Mouse (Mus musculus) CH12.LX (cell line): ENCODE data around the gene Stx11. TPM values are rescaled to one million over a fixed set of nuclear protein-coding genes. Genes with fewer than 3 reads are reported as not detected.

Source experiments
- DNase-seq: peaks from one replicate; pipeline ENCODE4 v3.0.0-alpha.2; 2013; ENCODE audit errors: extremely low read depth
- H3K27ac ChIP-seq: 2 replicates; pipeline ENCODE4 v1.5.1; 2012; ENCODE audit warnings: low read depth, mild to moderate bottlenecking, control low read depth, moderate library complexity; ENCODE audit not compliant: insufficient read depth
- H3K27me3 ChIP-seq: replicated peaks from 2 replicates; pipeline ENCODE3; 2012; ENCODE audit warnings: inconsistent platforms
- H3K36me3 ChIP-seq, 2 experiments: replicated peaks in 1 of 2; 2 replicates each; pipeline versions ENCODE3 to v1.6.1; 2012; ENCODE audit warnings: inconsistent platforms in 1 of 2, low read length in 1 of 2, mild to moderate bottlenecking in 1 of 2, mixed read lengths in 1 of 2, moderate library complexity in 1 of 2; ENCODE audit not compliant: control insufficient read depth in 1 of 2, insufficient read depth in 1 of 2
- H3K4me1 ChIP-seq, 2 experiments: 2 replicates each; pipeline ENCODE4 v1.6.1; 2012; ENCODE audit warnings: inconsistent platforms in 1 of 2, moderate library complexity in 1 of 2; ENCODE audit not compliant: insufficient read depth in 2 of 2, control insufficient read depth in 1 of 2
- H3K4me2 ChIP-seq: 2 replicates; pipeline ENCODE4 v1.6.1; 2012; ENCODE audit warnings: low read depth, mild to moderate bottlenecking, control low read depth; ENCODE audit not compliant: poor library complexity, insufficient read depth, severe bottlenecking
- H3K4me3 ChIP-seq, 3 experiments: fragments of 150-350 bp in 1 of 3; sonication (generic) in 1 of 3; replicated peaks in 1 of 3; 2 replicates each; pipeline versions ENCODE3 to v1.5.1; 2011 to 2012; ENCODE audit warnings: low read depth in 2 of 3, low read length in 2 of 3, mild to moderate bottlenecking in 2 of 3, moderate library complexity in 2 of 3, control low read depth in 1 of 3, improper control_type of control experiment in 1 of 3, inconsistent platforms in 1 of 3, mixed read lengths in 1 of 3; ENCODE audit not compliant: poor library complexity in 1 of 3
- H3K79me2 ChIP-seq: replicated peaks from 2 replicates; pipeline ENCODE4 v1.6.1; 2012; ENCODE audit warnings: mild to moderate bottlenecking, moderate library complexity; ENCODE audit not compliant: control insufficient read depth, poor library complexity, insufficient read depth, severe bottlenecking; ENCODE audit errors: extremely low read depth
- H3K9ac ChIP-seq: 2 replicates; pipeline ENCODE4 v1.6.1; 2012; ENCODE audit warnings: low read depth, mild to moderate bottlenecking, control low read depth, moderate library complexity; ENCODE audit not compliant: insufficient read depth
- H3K9me3 ChIP-seq: replicated peaks from 2 replicates; pipeline ENCODE3; 2012; ENCODE audit warnings: low read length, inconsistent platforms, mixed read lengths
- BHLHE40 ChIP-seq: IDR thresholded peaks from 2 replicates; pipeline ENCODE4 v1.6.1; 2011; ENCODE audit warnings: mild to moderate bottlenecking, low read depth, low read length, improper control_type of control experiment
- CHD2 ChIP-seq: IDR thresholded peaks from 2 replicates; pipeline ENCODE4 v1.6.1; 2011; ENCODE audit warnings: low read length, improper control_type of control experiment
- CTCF ChIP-seq, 2 experiments: IDR thresholded peaks in 1 of 2; conservative IDR thresholded peaks in 1 of 2; 2 replicates each; pipeline ENCODE4 v1.5.1; 2011 to 2012; ENCODE audit warnings: low read depth in 2 of 2, low read length in 2 of 2, improper control_type of control experiment in 1 of 2, inconsistent platforms in 1 of 2, mild to moderate bottlenecking in 1 of 2, moderate library complexity in 1 of 2
- ELF1 ChIP-seq: IDR thresholded peaks from 2 replicates; pipeline ENCODE4 v1.6.1; 2014; ENCODE audit warnings: low read depth, mild to moderate bottlenecking, inconsistent platforms, low read length, improper control_type of control experiment
- EP300 ChIP-seq: IDR thresholded peaks from 2 replicates; pipeline ENCODE4 v1.6.1; 2011; ENCODE audit warnings: low read length, improper control_type of control experiment
- ETS1 ChIP-seq: conservative IDR thresholded peaks from 2 replicates; pipeline ENCODE4 v1.6.1; 2012; ENCODE audit warnings: low read depth, mild to moderate bottlenecking, inconsistent platforms, low read length, improper control_type of control experiment, moderate library complexity
- GABPA ChIP-seq: IDR thresholded peaks from 2 replicates; pipeline ENCODE4 v1.6.1; 2012; ENCODE audit warnings: low read depth, low read length, improper control_type of control experiment, inconsistent platforms; ENCODE audit not compliant: insufficient replicate concordance
- MAFK ChIP-seq: IDR thresholded peaks from 2 replicates; pipeline ENCODE4 v1.6.1; 2011; ENCODE audit warnings: low read length, improper control_type of control experiment; ENCODE audit not compliant: insufficient replicate concordance
- MEF2A ChIP-seq: IDR thresholded peaks from 2 replicates; pipeline ENCODE4 v1.6.1; 2014; ENCODE audit warnings: low read depth, mild to moderate bottlenecking, inconsistent platforms, low read length, improper control_type of control experiment, borderline replicate concordance
- MYC ChIP-seq: IDR thresholded peaks from 2 replicates; pipeline ENCODE4 v1.6.1; 2011; ENCODE audit warnings: low read depth, mild to moderate bottlenecking, improper control_type of control experiment, low read length
- NRF1 ChIP-seq: IDR thresholded peaks from 2 replicates; pipeline ENCODE4 v1.6.1; 2014; ENCODE audit warnings: low read depth, mild to moderate bottlenecking, inconsistent platforms, low read length, improper control_type of control experiment, moderate library complexity
- PAX5 ChIP-seq: IDR thresholded peaks from 2 replicates; pipeline ENCODE4 v1.6.1; 2012; ENCODE audit warnings: low read length, inconsistent platforms, mixed read lengths
- SIN3A ChIP-seq: IDR thresholded peaks from 2 replicates; pipeline ENCODE4 v1.6.1; 2012; ENCODE audit warnings: low read length, improper control_type of control experiment, inconsistent platforms
- TBP ChIP-seq: conservative IDR thresholded peaks from 2 replicates; pipeline ENCODE4 v1.6.1; 2011; ENCODE audit warnings: low read depth, low read length, improper control_type of control experiment
- TCF12 ChIP-seq: IDR thresholded peaks from 2 replicates; pipeline ENCODE4 v1.6.1; 2014; ENCODE audit warnings: low read depth, mild to moderate bottlenecking, inconsistent platforms, low read length, improper control_type of control experiment
- UBTF ChIP-seq: IDR thresholded peaks from 2 replicates; pipeline ENCODE4 v1.6.1; 2012; ENCODE audit warnings: low read depth, mild to moderate bottlenecking, inconsistent platforms, low read length, improper control_type of control experiment, moderate library complexity
- USF1 ChIP-seq: IDR thresholded peaks from 2 replicates; pipeline ENCODE4 v1.6.1; 2014; ENCODE audit warnings: low read depth, mild to moderate bottlenecking, inconsistent platforms, low read length, improper control_type of control experiment
- ZC3H11A ChIP-seq: IDR thresholded peaks from 2 replicates; pipeline ENCODE4 v1.6.1; 2012; ENCODE audit warnings: low read depth, mild to moderate bottlenecking, inconsistent platforms, low read length, improper control_type of control experiment
- ZKSCAN1 ChIP-seq: IDR thresholded peaks from 2 replicates; pipeline ENCODE4 v1.6.1; 2012; ENCODE audit warnings: low read depth, inconsistent platforms, low read length, improper control_type of control experiment, borderline replicate concordance
- ZMIZ1 ChIP-seq: IDR thresholded peaks from 2 replicates; pipeline ENCODE4 v1.6.1; 2012; ENCODE audit warnings: low read depth, mild to moderate bottlenecking, inconsistent platforms, low read length, improper control_type of control experiment
- dilution Hi-C: fragments of 300-500 bp; cut with MboI; formaldehyde crosslinking; loops from 2 replicates; pipeline ENCODE4 v1.14.3; 2020; ENCODE audit warnings: low sequenced_read_pairs; ENCODE audit not compliant: extremely low pct_unique_long_range_greater_than_20kb, extremely low pct_ligation_motif_present
- in situ Hi-C: fragments of 300-500 bp; cut with MboI; formaldehyde crosslinking; loops from 3 replicates; pipeline ENCODE4 v1.14.3; 2019; ENCODE audit warnings: low sequenced_read_pairs, low pct_ligation_motif_present, low pct_unique_long_range_greater_than_20kb, mixed read lengths
- polyA plus RNA-seq: library from polyadenylated mRNA; unstranded; fragments of >175 nt; gene quantifications from 2 replicates; pipeline ENCODE4 v1.2.1, GENCODE M21; 2012; ENCODE audit warnings: low read depth; ENCODE audit not compliant: insufficient read length
- total RNA-seq, 2 experiments: library from RNA; depleted of rRNA; stranded (reverse); fragments of 300-350 nt in 1 of 2; fragments of >200 nt in 1 of 2; gene quantifications; 2 replicates each; pipeline ENCODE4 v1.2.3; 2012 to 2014

The Stx11 gene
- total and polyA plus RNA-seq, 3 experiments = 22.2 to 49.8 (median 47.7) TPM

DNA sequence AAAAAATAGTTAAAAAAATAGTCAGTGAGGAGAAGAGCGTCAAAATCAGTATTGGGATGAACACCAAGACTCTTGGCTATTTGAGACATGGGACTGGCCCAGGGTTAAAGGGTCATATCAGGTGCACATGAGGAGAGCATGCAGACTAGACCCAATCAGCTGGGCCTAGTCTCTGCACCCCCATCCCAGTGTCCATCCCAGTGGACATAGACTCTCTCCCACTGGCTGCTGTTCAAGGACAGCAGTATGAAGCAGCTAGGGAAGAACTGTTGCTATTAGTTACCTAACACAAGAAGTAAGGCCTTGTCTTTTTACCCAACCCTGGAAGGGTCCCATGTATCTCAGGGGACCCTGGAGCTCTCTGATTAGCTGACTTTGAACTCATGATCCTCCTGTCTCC is 49.9 kb downstream of the Stx11 start:
- Histone ChIP-seq H3K36me3 (peaks cover 0 to 2% of the 10 kb centered on the region in 2 experiments), H3K27ac (no peak overlapping the region), H3K79me2 (no peaks in the 10 kb centered on the region), H3K4me2 (no peak overlapping the region), H3K4me3 (no peak overlapping the region), H3K9ac (no peak overlapping the region), H3K27me3 (no peaks in the 10 kb centered on the region), H3K4me1 (peaks cover 0 to 3% of the 10 kb centered on the region in 2 experiments; a peak in 1 of 4 replicates), H3K9me3 (no peaks in the 10 kb centered on the region)
- dilution Hi-C loops = no loop called here
- TF ChIP-seq MYC = no peak
- no peak for TF ChIP-seq ZKSCAN1
- TF ChIP-seq EP300 = no peak
- TF ChIP-seq MEF2A = no peak
- no peak for TF ChIP-seq MAFK
- no peak for TF ChIP-seq TCF12
- no peak for TF ChIP-seq UBTF
- no peak for TF ChIP-seq ETS1
- no peak for TF ChIP-seq CHD2
- TF ChIP-seq TBP = no peak
- no peak for TF ChIP-seq GABPA
- TF ChIP-seq NRF1 = no peak
- no peak for TF ChIP-seq USF1
- TF ChIP-seq ELF1 = no peak
- TF ChIP-seq ZMIZ1 = no peak
- TF ChIP-seq CTCF (conservative IDR thresholded peaks at IDR 0.05 in 1 of 2, IDR thresholded peaks at IDR 0.05 in 1 of 2; ENCODE audit: low read depth in 2 of 2, low read length in 2 of 2) = no peak
- in situ Hi-C loops = loop anchor here (25.0 kb wide), 1 partner anchor 227 kb away; no protein-coding TSS in a partner anchor
- DNase-seq = no peak

DNA sequence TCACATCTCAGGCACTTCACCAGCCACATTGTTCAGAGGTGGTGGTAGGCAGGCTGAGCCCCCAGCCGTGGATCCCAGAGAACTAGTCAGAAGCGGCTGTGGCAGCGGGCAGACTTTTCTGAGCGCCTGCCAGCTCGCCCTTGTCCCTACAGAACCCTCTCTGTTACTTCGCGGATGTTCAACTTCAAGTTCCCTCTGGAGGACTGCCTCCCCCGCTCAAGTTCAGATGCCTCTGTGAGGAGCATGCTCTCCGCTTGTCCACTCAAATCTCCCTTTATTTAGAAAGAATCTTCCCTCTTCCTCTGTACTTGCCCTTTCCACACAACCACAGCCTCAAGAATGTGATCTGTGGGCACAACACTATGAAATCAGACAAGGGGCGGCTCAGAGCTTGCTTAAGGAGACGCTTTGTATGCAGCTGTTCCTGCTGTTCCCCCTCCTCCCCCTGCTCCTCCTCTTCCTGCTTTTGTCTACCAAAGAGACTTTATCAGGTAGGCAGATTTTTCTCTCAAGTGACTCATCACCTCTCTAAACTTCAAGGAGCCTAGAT is 52.0 kb downstream of the Stx11 start:
- no peak for DNase-seq
- Histone ChIP-seq H3K27me3 (no peaks in the 10 kb centered on the region), H3K9me3 (no peaks in the 10 kb centered on the region), H3K4me2 (no peak overlapping the region), H3K4me1 (no peaks in the 10 kb centered on the region), H3K27ac (no peak overlapping the region), H3K79me2 (no peaks in the 10 kb centered on the region), H3K9ac (no peak overlapping the region), H3K36me3 (peaks cover 0 to 2% of the 10 kb centered on the region in 2 experiments), H3K4me3 (no peak overlapping the region)
- in situ Hi-C loops = loop anchor here (25.0 kb wide), 1 partner anchor 225 kb away; no protein-coding TSS in a partner anchor
- no peak for TF ChIP-seq CTCF (conservative IDR thresholded peaks at IDR 0.05 in 1 of 2, IDR thresholded peaks at IDR 0.05 in 1 of 2; ENCODE audit: low read depth in 2 of 2, low read length in 2 of 2)
- no peak for TF ChIP-seq PAX5
- TF ChIP-seq BHLHE40 = no peak
- no peak for TF ChIP-seq SIN3A
- TF ChIP-seq ZC3H11A = no peak
- TF ChIP-seq MEF2A = no peak
- no peak for TF ChIP-seq UBTF
- no peak for TF ChIP-seq MAFK
- dilution Hi-C loops = no loop called here
